Comparison of ENCODE assay signal across 15 mouse cellular contexts in genomic region chr4:62551966-62552365, GRCm38 (mm10). TPM values are rescaled to one million over a fixed set of nuclear protein-coding genes. Genes with fewer than 3 reads are reported as not detected.
DNase-seq lines count a peak whose midpoint lies in the region; ATAC-seq lines count a peak whose summit lies in the region.
"Had no signal": no experiment of that assay in that cellular context is flagged by ENCODE, and none has a peak within 500 bp of the region (broad histone marks: within the 10 kb centered on the region; RNA-seq: fewer than 3 reads in every experiment).

No protein-coding gene starts in this region.

- peak; percentile 35 for DNase-seq in induced T-regulatory cell, adult 2 months (ENCODE audit: low read depth)
- DNase-seq in thymus, postnatal 0 days (ENCODE audit: low spot score), result peak; percentile 72
- peak; percentile 64 for DNase-seq in thymus, postnatal 4 days
- DNase-seq in right cerebral cortex, adult 2 months (ENCODE audit: low spot score in 2 of 2), result no peak
- DNase-seq in lung, postnatal 4 days, result no peak
- DNase-seq in cerebellum, postnatal 25 days, result no peak
- DNase-seq: adrenal gland, adult 2 months; adrenal gland, postnatal 36 days; cerebellum, adult 18-20 months; cerebellum, postnatal 14 days; gastrocnemius, postnatal 14 days; kidney, adult 11 months; kidney, postnatal 25 days had no signal

- peak; percentile 76 for ATAC-seq in CD4-positive, CD25-positive, alpha-beta regulatory T cell, adult 4 months
- ATAC-seq: Patski had no signal

RNA-seq across cellular contexts. Expression of gene Rgs3, which starts 7.7 kb away (rescaled TPM):
- polyA plus RNA-seq in CD4-positive, CD25-positive, alpha-beta regulatory T cell, adult 4 months (2017; shearing (Covaris generic)), result 10 to 100 TPM; 50.0 to 66.9 TPM
- 14.7 and 18.0 TPM in 2 replicates for polyA plus RNA-seq in thymus, postnatal 0 days (2015; fragmentation: Nextera tagmentation; extraction: Ambion mirVana)

RNA-seq across cellular contexts. Expression of gene 4933430I17Rik, which starts 26.8 kb away (rescaled TPM):
- not detected for polyA plus RNA-seq in CD4-positive, CD25-positive, alpha-beta regulatory T cell, adult 4 months (2017; shearing (Covaris generic))
- 0.32 and 0.49 TPM in 2 replicates for polyA plus RNA-seq in thymus, postnatal 0 days (2015; fragmentation: Nextera tagmentation; extraction: Ambion mirVana)

RNA-seq across cellular contexts. Expression of gene Pole3, which starts 27.1 kb away (rescaled TPM):
- 10 to 100 TPM; 27.5 to 27.7 TPM for polyA plus RNA-seq in CD4-positive, CD25-positive, alpha-beta regulatory T cell, adult 4 months (2017; shearing (Covaris generic))
- polyA plus RNA-seq in thymus, postnatal 0 days (2015; fragmentation: Nextera tagmentation; extraction: Ambion mirVana), result 55.2 and 62.3 TPM in 2 replicates

RNA-seq across cellular contexts. Expression of gene Alad, which starts 32.2 kb away (rescaled TPM):
- polyA plus RNA-seq in CD4-positive, CD25-positive, alpha-beta regulatory T cell, adult 4 months (2017; shearing (Covaris generic)), result 10 to 100 TPM; 57.8 to 78.7 TPM
- 52.8 and 54.4 TPM in 2 replicates for polyA plus RNA-seq in thymus, postnatal 0 days (2015; fragmentation: Nextera tagmentation; extraction: Ambion mirVana)

RNA-seq across cellular contexts. Expression of gene Hdhd3, which starts 48.7 kb away (rescaled TPM):
- polyA plus RNA-seq in CD4-positive, CD25-positive, alpha-beta regulatory T cell, adult 4 months (2017; shearing (Covaris generic)), result 1 to 10 TPM in 1 of 2 experiments, under 1 TPM in 1; 0.81 to 1.3 TPM
- 7.0 and 7.5 TPM in 2 replicates for polyA plus RNA-seq in thymus, postnatal 0 days (2015; fragmentation: Nextera tagmentation; extraction: Ambion mirVana)

Comparison
In these comparisons a context has a peak if more than half of its experiments do, and no peak if none do; other contexts are left out.
1. DNase-seq: peak in induced T-regulatory cell, adult 2 months (single experiment), thymus, postnatal 0 days (single experiment) and thymus, postnatal 4 days (single experiment); none in right cerebral cortex, adult 2 months (0 of 2), lung, postnatal 4 days (0 of 2) and cerebellum, postnatal 25 days (0 of 2).